Mouse (Mus musculus): ENCODE results near the gene Irgq.
"Not testable (repeated sequence)": the region's sequence is repeated elsewhere in the genome, so short reads cannot be mapped to it uniquely, and the experiment has no call there.

Gene Irgq

DNA sequence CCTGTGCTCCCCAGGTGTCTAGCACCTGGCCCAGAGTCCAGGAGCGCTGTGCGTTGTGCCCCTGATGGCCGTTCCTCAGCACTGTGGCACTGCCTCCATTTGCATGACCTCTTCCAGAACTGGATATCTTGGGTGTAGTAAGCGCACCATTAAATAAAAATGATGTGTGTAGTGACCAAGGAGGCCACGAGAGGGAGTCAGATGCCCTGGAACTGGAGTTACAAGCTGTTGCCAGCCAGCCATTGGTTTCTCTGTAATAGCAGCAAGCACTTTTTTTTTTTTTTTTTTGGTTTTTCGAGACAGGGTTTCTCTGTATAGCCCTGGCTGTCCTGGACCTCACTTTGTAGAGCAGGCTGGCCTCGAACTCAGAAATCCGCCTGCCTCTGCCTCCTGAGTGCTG is 14.2 kb upstream of the Irgq start:
- not testable (repeated sequence) for DNase-seq (ENCODE audit: low read depth, low spot score)

DNA sequence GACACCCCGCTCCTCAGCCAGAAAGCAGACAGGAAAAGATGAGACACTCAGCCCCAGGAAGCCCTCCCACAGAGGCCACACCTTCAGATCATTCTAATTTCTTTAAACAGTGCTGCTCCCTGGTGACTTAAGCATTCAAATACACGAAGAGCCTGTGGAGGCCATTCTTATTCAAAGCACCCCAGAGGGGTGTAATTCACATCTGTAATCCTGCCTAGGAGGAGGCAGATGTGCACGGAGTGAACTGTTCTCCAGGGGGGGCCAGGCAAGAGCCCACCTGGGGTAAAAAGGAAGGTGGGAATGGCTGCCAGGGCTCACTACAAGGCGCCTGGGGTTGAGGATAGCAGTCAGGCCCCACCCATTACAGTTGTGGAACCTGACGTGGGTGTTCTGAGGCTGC is 13.4 kb upstream of the Irgq start:
- DNase-seq (ENCODE audit: low read depth, low spot score): no peak

DNA sequence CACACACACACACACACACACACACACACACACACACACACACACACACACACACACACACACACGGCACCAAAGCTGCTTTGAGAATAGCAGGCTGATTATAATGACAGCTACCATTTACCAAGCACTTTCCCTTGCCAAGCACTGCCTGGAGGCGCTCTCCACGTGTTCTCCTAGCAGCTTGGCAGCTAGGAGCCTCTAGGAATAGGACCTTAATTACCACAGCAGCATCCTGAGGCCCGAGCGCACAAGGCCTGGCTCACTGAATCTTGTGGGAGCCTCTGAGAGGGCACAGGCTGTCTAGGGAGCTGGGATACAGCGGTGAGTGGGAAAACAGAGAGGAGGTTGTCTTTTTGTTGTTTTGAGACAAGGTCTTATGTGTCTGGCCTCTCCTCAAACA is 12.8 kb upstream of the Irgq start:
- DNase-seq (ENCODE audit: low read depth, low spot score): no peak

DNA sequence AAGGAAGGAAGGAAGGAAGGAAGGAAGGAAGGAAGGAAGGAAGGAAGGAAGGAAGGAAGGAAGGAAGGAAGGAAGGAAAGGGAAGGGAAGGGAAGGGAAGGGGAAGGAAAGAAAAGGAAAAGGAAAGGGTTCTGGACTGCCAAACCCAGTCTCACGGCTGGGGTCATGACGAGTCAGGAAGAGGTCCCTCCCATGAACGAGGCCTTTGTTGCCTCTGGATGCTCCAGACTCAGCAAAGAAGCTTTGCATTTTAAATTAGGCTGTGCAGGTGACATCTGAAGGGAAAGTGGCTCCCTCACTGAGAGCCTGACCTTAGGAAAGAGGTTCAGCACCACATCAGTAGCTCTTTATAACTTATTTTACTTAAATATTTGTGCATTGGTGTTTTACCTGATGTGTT is 11.4 kb upstream of the Irgq start:
- DNase-seq (ENCODE audit: low read depth, low spot score): no peak

DNA sequence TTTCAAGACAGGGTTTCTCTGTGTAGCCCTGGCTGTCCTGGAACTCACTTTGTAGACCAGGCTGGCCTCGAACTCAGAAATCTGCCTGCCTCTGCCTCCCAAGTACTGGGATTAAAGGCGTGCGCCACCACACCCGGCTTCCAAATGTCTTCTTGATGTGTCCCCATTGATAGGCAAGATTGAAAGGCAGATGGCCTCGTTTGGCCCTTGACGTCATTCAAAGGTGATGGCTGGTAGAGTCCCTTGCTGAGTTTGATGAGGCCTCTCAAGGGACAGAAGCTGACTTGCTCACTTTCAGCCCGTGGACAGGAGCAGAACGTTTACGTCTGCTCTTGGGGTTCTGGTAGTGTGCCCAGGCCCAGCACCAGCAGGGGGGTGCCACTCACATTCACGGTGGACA is 10.4 kb upstream of the Irgq start:
- DNase-seq (ENCODE audit: low read depth, low spot score): not testable (repeated sequence)

DNA sequence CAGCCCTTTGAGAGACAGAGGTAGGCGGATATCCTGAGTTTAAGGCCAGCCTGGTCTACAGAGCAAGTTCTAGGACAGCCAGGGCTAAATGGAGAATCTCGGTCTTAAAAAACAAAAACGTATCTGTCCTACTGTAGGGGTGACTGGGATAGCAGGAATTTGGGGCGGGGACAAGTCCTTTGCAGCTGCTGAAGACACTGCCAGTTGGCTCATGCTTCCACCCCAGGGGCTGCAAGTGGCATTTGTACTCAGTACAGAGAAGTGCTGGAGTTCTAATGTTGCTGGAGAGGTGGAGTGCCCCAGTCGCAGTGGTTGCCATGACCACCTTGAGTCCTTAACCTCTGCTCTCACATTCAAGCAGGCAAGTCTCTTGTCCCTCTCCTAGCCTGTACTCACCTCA is 7.7 kb upstream of the Irgq start:
- DNase-seq (ENCODE audit: low read depth, low spot score): no peak

DNA sequence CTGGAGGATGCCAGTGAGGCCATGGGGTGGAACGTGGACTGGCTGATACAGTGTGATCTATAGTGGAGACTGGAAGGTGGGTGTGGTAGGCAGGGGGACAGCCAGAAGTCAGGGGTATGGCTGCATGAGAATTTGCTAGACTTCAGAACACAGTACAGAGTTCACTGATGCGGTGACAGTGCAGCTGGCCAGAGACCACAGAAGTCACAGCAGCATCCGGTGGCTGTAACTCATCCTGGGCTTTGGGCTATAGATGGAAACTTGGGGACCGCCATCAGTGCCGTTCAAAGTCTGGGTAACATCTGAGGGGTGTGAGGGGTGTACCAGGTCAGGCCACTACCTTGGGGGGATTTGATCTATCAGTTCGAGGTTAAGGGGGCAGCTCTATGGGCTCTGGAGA is 6.8 kb upstream of the Irgq start:
- no peak for DNase-seq (ENCODE audit: low read depth, low spot score)

DNA sequence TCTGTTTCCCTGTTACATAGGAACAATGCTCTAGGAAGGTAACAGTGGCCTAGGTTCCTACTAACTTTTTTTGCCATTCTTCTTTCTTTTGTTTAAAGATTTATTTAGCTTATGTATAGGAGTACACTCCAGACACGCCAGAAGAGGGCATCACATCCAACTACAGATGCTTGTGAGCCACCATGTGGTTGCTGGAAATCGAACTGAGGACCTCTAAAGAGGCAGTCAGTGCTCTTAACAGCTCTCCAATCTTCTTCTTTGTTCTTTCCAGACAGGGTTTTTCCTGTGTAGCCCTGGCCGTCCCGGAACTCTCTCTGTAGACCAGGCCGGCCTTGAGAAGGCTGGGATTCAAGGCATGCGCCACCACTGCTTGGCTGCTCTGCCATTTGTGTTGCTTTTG is 5.5 kb upstream of the Irgq start:
- DNase-seq (ENCODE audit: low read depth, low spot score): no peak

DNA sequence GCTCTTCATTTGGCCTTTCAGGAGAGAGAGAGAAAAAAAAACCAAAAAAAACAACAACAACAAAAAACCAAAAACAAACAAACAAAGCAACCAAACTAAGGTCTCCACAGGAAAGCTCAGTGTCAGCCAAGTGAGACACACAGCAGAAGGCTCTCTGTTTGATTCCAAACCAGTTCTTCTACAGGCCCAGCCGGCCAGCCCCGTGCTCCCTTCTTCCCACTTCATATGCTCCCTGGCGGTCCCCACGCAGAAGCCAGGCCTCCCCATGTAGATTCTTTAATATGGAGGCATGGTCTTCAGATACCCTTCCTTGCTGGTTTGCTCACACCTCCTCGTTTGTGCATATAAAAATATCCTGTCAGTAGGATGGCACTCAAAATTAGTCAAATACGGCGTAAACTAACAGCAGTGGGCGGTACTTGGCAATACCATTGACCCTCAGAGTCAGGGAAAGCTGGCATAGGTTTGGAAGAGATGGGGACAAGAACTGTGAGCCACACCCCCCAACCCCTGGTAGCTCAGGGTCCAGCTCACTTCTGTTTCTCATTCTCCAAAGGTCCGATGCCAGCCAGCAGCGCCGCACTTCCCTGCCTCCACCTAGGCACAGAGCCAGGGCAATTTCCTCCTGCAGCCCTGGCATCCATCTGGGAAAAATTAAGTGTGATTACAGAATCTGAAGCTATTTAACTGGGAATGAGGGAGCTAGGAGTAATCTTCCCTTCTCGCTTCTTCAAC is 4.6 kb upstream of the Irgq start:
- DNase-seq (ENCODE audit: low read depth, low spot score): no peak

DNA sequence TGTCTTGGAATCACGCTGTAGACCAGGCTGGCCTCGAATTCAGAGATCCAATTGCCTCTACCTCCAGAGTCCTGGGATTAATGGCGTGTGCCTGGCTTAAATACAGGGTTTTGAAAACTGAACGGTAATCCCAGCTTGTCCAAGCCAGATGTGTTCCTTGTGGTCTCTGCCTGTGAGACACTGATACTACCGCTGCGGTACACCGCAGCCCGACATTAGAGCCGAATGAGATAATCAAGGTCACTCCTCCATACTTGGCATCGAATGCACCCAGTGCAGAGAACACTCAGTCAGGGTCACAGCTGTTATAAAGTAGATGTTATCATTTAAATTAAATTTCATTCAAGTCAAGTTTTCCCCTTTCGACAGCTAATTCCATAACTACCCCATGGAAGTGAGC is 1.6 kb upstream of the Irgq start:
- no peak for DNase-seq (ENCODE audit: low read depth, low spot score)

DNA sequence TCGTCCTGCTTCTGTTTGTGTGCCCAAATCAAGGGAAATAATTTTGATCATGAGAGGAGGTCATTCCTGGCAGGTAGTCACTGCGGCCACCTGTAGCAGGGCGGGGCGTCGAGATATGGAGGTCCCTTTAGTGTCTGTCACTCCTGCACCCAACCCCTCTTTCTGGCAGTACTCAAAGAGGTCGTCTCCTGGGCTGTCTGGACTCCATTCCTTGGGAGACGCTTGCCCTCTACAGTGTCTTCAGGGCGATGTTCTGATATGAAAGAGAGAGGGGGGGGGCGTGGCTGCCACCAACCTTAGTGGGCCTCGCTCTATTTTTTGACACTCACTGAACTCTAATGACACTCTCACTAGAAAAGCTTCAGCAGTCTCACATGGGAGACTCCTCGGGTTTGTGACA is 909 bp upstream of the Irgq start:
- no peak for DNase-seq (ENCODE audit: low read depth, low spot score)

DNA sequence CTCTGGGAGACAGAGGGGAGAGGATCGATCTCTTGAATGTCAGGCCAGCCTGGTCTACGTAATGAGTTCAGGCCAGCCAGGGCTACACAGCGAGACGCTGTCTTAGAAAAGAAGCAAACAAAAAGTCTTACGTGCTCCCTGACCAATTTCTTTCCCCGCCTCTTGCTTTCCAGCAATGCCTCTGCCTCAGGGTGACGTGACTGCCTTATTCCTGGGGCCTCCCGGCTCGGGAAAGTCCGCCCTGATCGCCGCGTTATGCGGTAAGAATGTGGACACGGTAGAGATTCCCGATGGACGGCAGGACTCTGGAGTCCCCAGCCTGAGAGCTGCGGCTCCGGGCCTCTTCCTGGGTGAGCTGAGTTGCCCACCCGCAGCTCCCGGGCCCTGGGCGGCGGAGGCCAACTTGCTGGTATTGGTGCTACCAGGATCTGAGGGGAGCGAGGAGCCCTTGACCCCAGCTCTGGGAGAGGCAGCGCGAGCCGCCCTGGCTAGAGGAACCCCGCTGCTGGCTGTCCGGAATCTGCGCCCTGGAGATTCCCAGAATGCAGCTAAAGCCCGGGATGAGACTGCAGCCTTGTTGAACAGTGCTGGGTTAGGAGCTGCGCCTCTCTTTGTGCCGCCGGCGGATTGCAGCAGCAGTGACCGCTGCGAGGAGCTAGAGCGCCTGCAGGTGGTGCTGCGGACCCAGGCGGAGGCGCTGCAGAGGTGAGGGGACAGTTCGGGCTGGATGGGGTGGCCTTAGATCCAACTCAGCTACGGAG is 902 bp downstream of the Irgq start:
- DNase-seq (ENCODE audit: low read depth, low spot score): no peak

DNA sequence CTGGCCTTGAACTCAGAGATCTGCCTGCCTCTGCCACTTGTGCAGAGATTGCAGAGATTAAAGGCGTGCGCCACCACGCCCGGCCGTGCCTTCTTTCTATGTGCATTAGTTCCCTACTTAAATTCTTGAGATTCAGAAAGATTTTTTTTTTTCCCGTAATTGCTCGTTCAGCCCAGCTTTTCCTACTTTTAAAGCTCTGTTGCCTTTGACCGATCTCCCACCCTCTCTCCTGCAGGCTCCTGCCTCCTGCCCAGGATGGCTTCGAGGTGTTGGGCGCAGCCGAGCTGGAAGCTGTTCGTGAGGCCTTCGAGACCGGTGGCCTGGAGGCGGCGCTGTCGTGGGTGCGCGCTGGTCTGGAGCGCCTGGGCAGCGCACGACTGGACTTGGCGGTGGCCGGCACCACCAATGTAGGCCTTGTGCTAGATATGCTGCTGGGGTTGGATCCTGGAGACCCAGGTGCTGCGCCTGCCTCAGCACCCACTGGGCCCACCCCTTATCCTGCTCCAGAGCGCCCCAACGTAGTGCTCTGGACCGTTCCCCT is 2.6 kb downstream of the Irgq start:
- DNase-seq (ENCODE audit: low read depth, low spot score): no peak

DNA sequence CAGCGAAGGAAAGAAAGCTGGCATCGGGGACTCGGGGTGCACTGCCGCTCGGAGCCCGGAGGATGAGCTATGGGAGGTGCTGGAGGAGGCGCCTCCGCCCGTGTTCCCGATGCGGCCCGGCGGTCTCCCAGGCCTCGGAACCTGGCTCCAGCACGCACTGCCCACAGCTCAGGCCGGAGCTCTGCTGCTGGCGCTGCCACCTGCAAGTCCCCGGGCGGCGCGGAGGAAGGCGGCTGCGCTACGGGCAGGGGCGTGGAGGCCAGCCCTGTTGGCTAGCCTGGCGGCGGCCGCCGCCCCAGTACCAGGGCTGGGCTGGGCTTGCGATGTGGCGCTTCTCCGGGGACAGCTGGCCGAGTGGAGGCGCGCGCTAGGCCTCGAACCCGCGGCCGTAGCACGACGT is 3.3 kb downstream of the Irgq start:
- no peak for DNase-seq (ENCODE audit: low read depth, low spot score)

DNA sequence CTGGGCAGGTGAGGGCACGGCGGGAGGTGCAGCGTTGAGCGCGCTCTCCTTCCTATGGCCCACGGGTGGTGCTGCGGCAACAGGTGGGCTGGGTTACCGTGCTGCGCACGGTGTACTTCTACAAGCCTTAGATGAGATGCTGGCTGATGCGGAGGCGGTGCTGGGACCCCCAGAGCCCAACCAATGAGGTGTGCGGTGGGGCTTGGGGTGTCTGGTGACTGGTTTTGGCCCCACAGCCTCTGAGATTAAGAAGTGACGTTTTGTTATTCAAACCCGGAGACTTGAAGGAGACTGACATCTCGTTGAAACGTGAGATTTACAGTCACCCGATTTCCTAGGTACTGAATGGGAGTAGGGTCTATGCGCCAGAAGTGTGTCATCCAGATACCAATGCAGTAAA is 3.8 kb downstream of the Irgq start:
- no peak for DNase-seq (ENCODE audit: low read depth, low spot score)

DNA sequence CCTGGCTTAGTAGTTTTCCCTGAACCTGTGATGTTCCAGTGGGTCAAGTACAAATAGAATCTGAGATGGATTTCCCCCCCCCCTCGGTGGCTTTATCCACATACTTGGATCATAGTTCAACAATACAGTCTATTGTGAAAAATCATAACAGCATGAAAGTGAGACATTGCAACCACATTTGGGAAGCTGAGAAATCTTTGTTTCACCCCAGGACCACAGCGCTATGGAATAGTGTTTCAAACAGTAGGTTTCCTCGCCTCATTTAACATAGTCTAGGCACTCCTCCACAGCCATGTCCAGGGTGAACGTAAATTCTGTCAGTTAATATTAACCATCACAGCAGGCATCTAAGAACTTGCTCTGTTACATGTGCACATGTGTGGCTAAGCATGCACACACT is 6.6 kb downstream of the Irgq start:
- no peak for DNase-seq (ENCODE audit: low read depth, low spot score)

DNA sequence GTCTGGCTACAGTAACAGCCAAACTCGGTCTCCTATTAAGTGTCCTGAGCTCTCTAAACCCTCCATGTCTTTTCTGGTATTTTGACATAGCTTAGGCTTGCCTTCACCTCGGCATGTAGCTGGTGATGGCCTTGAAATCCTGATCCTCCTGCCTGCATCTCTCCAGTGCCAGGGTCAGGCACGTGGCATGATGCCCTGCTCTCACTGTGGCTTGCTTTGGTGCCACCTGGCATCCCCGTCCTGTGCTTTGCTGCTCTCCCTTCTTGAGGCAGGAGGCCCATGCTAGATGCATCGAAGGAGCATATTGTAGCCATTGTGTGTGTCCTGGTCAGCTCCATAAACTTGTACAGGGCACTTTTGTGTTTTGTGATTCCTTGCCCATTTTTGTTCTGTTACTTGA is 7.1 kb downstream of the Irgq start:
- DNase-seq (ENCODE audit: low read depth, low spot score): no peak

DNA sequence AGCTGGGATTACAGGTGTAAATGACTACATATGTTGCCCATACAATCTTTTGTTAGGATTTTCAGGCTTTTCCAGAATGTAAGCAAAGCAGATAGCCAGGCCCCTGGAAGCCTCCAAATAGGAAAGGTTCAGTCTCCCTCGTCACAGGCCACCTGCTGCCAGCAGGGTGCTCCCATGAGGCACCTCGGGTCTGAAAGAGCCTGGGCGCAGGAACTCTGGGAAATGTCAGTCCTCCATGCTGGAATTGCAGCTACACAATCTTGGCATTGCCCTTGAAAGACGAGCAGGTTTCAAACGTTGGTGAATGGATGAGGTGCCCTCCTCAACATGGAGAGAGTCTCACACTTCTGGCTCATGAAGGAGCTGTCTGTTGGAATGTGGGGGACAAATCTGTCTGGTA is 7.7 kb downstream of the Irgq start:
- no peak for DNase-seq (ENCODE audit: low read depth, low spot score)

DNA sequence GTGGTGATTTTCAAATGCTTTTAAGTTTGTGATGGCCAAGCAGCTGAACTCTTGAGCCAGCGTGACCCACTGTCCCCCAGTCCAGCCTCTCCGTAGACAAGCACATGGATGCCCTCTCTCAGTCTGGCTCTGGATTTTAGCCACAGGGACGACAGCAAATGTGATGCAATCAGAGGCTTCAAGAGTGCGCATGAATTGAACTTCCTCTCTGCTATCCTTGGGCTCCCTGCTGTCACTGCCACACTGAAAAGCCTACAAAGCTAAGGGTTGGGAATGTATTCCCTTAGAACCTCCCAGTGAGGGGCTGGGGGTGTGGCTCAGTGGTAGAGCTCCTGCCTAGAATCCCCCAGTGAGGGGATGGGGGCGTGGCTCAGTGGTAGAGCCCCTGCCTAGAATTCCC is 8.2 kb downstream of the Irgq start:
- DNase-seq (ENCODE audit: low read depth, low spot score): no peak

DNA sequence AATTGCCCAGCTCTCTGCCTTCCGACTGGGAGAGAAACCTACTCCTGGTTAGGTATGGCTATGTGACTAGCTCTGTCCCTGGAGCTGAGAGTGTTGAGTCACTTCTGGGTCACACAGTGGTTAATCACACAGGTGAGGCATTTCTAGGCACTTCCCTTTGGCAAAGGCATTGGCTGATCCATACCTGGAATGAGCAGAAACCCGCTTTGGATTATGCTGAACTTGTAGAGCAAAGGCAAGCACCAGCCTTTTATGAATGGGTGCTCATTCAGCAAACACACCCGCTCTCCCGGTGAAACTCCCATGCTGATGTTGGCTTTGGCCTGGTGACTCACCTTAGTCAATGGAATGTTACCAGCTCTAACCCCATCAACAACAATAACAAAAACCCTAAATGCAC is 9.2 kb downstream of the Irgq start:
- no peak for DNase-seq (ENCODE audit: low read depth, low spot score)

DNA sequence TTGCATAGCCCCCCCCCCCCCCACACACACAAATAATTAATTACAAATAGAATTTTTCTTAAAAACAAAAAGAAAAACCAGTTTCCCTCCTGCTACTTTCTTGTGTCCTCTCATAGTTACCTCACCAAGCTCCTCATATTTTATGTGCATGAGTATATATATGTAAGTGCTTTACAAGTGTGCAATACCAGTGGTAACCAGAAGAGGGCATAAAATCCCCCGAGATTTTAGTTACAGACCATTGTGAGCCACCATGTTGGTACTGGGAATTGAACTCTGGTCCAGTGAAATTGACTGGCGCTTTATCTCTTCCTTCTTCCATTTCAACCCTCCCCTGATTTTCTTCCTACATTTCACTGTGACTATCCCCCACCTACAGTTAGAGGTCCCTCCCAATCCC is 14.0 kb downstream of the Irgq start:
- DNase-seq (ENCODE audit: low read depth, low spot score): no peak

DNA sequence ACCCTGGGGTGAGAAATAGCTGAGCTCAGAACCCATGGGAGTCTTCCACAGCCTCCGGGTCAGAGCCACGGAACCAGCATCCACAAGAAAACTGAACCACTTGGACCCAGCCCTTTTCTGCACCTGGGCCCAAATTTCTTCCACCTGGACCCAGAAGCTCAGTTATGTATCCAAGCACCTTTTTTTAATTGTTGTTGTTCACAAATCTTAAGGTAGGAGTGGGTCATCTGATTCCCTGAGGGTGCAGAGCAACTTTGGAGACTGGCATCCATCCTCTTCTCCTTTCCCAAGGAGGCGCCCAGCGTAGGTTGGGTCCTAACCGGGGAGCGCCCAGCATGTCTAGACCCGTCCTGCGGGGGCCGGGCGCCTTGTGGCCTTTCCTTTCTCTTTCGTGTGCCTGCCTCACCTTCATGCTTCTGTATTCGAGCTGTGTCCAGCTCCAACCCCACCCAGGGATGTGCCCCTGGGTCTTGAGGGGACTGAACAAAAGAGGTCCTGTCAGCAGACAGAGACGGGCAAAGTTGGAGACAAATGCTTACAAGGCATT is 15.7 kb downstream of the Irgq start, which contains the start of the genes Pinlyp and Xrcc1:
Gene Pinlyp, minus strand, starts transcription at position 51 of the 547 bp plus-strand sequence.
Gene Xrcc1, plus strand, starts transcription at position 222 of the 547 bp plus-strand sequence.
- no peak for DNase-seq (ENCODE audit: low read depth, low spot score)

All from WW6 (cell line).